Mouse (Mus musculus): ENCODE measurements around the gene Gm6034.
"Not testable (repeated sequence)": the region's sequence is repeated elsewhere in the genome, so short reads cannot be mapped to it uniquely, and the experiment has no call there.

DNA sequence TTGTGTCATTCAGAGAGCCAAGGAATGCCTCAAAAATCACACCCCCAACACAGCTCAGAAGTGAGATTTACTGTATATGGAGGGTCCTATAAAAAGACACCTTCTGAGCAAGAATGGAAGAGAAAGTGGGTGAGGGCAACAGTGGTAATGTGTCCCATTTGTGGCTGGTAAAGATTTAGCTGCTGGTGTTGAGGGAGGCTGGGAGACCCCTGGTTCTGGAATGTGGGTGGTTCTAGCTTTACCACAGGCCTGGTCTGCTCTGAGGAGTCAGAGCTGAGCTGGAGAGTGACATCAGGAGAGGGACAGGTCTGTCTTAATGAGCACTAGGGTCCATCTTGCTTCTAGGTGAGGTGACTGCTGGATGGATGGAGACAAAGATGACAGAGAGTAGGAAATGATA, 49.8 kb downstream of the Gm6034 start:
- not testable (repeated sequence) for TF ChIP-seq POLR2A, CTCF (IDR thresholded peaks at IDR 0.05; ENCODE audit: extremely low read depth, insufficient read depth, low read length)

Data from cortical plate, adult 2 months (tissue).